Mouse (Mus musculus) ES-Bruce4 (cell line): ENCODE measurements around the gene Slc9a2. TPM values are rescaled to one million over a fixed set of nuclear protein-coding genes. Genes with fewer than 3 reads are reported as not detected.

Experiments used
- H3K27ac ChIP-seq: 2 replicates; pipeline ENCODE4 v1.5.1; 2012; ENCODE audit warnings: low read length, inconsistent platforms; ENCODE audit not compliant: insufficient read depth
- H3K27me3 ChIP-seq: 2 replicates; pipeline ENCODE4 v1.6.1; 2012; ENCODE audit warnings: mild to moderate bottlenecking, low read length, inconsistent platforms; ENCODE audit not compliant: control insufficient read depth, poor library complexity, insufficient read depth, severe bottlenecking
- H3K36me3 ChIP-seq: 2 replicates; pipeline ENCODE4 v1.6.1; 2012; ENCODE audit warnings: inconsistent platforms, mild to moderate bottlenecking, low read length, moderate library complexity; ENCODE audit not compliant: control insufficient read depth, poor library complexity, insufficient read depth, severe bottlenecking
- H3K4me1 ChIP-seq: one replicate; pipeline ENCODE4 v1.8.1; 2011; ENCODE audit warnings: low read length; ENCODE audit not compliant: control insufficient read depth, insufficient read depth
- H3K4me3 ChIP-seq: 2 replicates; pipeline ENCODE4 v1.5.1; 2011; ENCODE audit warnings: low read depth, mild to moderate bottlenecking, low read length
- H3K9ac ChIP-seq: 2 replicates; pipeline ENCODE4 v1.6.1; 2012; ENCODE audit warnings: low read depth, mild to moderate bottlenecking, inconsistent platforms; ENCODE audit not compliant: poor library complexity, severe bottlenecking
- H3K9me3 ChIP-seq: replicated peaks from 2 replicates; pipeline ENCODE4 v1.6.1; 2012; ENCODE audit warnings: mild to moderate bottlenecking, low read length, inconsistent platforms; ENCODE audit not compliant: control insufficient read depth, poor library complexity, insufficient read depth, severe bottlenecking
- CTCF ChIP-seq: IDR thresholded peaks from one replicate; pipeline ENCODE4 v1.8.1; 2011; ENCODE audit warnings: low read depth, low read length
- EP300 ChIP-seq: IDR thresholded peaks from 2 replicates; pipeline ENCODE4 v1.6.1; 2011; ENCODE audit warnings: low read depth, low read length; ENCODE audit not compliant: insufficient read depth
- POLR2A ChIP-seq: IDR thresholded peaks from one replicate; pipeline ENCODE4 v1.8.1; 2011; ENCODE audit warnings: low read length; ENCODE audit not compliant: insufficient read depth
- polyA plus RNA-seq: library from polyadenylated mRNA; stranded (reverse); fragments of >200 nt; gene quantifications from 2 replicates; pipeline ENCODE4 v1.2.4, GENCODE M21; 2011; ENCODE audit warnings: low read depth; ENCODE audit not compliant: missing spikeins, insufficient read depth, insufficient read length

The Slc9a2 gene
- polyA plus RNA-seq, 1 experiment = not detected

GRCm38 (mm10) chr1:40670025-40670424 lies 10.3 kb upstream of the Slc9a2 start:
- Histone ChIP-seq H3K4me1 (no peaks in the 10 kb centered on the region), H3K27me3 (no peaks in the 10 kb centered on the region; the same call in 1 of the 2 replicates), H3K9me3 (no peaks in the 10 kb centered on the region), H3K36me3 (no peaks in the 10 kb centered on the region), H3K9ac (no peak overlapping the region), H3K4me3 (no peak overlapping the region), H3K27ac (no peak overlapping the region)
- no peak for TF ChIP-seq CTCF

DNA sequence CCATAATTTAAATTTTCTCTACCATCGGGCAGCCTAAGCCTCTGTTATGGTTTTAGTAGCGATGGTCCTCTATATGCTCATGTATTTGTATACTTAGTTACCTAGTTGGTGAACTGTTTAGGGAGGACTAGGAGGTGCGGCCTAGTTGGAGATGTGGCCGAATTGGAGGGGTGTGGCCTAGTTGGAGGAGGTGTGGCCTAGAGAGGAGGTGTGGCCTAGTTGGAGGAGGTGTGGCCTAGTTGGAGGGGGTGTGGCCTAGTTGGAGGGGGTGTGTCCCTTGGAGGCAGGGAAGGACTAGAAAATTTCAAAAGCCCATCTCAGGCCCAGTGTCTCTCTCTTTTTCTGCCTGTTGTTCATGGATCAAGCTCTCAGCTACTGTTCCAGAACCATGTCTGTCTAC lies 8.9 kb upstream of the Slc9a2 start:
- no peak for TF ChIP-seq POLR2A
- TF ChIP-seq EP300 = no peak
- TF ChIP-seq CTCF = no peak
- Histone ChIP-seq H3K4me1 (no peaks in the 10 kb centered on the region), H3K4me3 (no peak overlapping the region), H3K9me3 (no peaks in the 10 kb centered on the region), H3K36me3 (no peaks in the 10 kb centered on the region), H3K27me3 (no peaks in the 10 kb centered on the region; the same call in 1 of the 2 replicates), H3K27ac (no peak overlapping the region), H3K9ac (no peak overlapping the region)

DNA sequence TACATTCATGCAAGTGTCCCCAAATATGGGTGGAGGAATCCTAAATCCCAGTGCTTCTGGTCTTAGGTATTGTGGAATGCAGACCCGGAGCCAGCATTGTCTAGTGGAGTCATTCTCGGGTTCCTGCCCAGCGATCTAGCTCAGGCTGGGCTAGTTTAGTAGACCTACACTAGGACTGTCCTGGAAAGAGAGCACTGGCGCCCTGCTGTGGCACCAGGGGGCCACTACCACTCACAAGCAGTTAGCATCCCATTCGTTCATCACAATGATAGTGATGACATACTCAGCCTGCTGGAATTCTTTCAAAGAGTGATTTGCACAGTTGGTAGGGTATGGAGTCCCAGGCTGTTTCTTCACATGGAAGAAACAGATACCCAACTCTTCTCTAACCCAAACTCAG lies 3.1 kb upstream of the Slc9a2 start:
- Histone ChIP-seq H3K27me3 (peaks cover 18% of the 10 kb centered on the region), H3K9ac (no peak overlapping the region), H3K36me3 (no peaks in the 10 kb centered on the region), H3K27ac (no peak overlapping the region), H3K9me3 (no peaks in the 10 kb centered on the region), H3K4me1 (no peaks in the 10 kb centered on the region), H3K4me3 (no peak overlapping the region)
- TF ChIP-seq CTCF (peak; percentile 44), POLR2A (no peak)

- peak overlapping the region; percentile 27 for H3K9ac ChIP-seq
- H3K9me3 ChIP-seq = no peaks in the 10 kb centered on the region
- H3K4me1 ChIP-seq = no peaks in the 10 kb centered on the region
- H3K4me3 ChIP-seq = peak overlapping the region; percentile 55
- H3K27me3 ChIP-seq = peaks cover 34% of the 10 kb centered on the region
- H3K27ac ChIP-seq = no peak overlapping the region
- TF ChIP-seq POLR2A (no peak), CTCF (no peak), EP300 (no peak)
- H3K36me3 ChIP-seq = no peaks in the 10 kb centered on the region
Observed at GRCm38 (mm10) chr1:40680868-40681698, 709 bp downstream of the Slc9a2 start.

- no peaks in the 10 kb centered on the region for H3K9me3 ChIP-seq
Observed at GRCm38 (mm10) chr1:40681699-40682510, 1.5 kb downstream of the Slc9a2 start.

GRCm38 (mm10) chr1:40694296-40694695 lies 13.9 kb downstream of the Slc9a2 start:
- Histone ChIP-seq H3K4me1 (no peaks in the 10 kb centered on the region), H3K9ac (no peak overlapping the region), H3K27me3 (no peaks in the 10 kb centered on the region), H3K27ac (no peak overlapping the region), H3K4me3 (no peak overlapping the region), H3K36me3 (no peaks in the 10 kb centered on the region), H3K9me3 (peaks cover 19% of the 10 kb centered on the region)
- TF ChIP-seq EP300 (no peak), POLR2A (no peak), CTCF (no peak)

More at GRCm38 (mm10) chr1:40681699-40682510, 1.5 kb downstream of the Slc9a2 start:
- peaks cover 34% of the 10 kb centered on the region for H3K27me3 ChIP-seq
- TF ChIP-seq EP300 = no peak
- TF ChIP-seq CTCF = no peak
- no peak for TF ChIP-seq POLR2A
- H3K4me1 ChIP-seq = no peaks in the 10 kb centered on the region
- no peaks in the 10 kb centered on the region for H3K36me3 ChIP-seq
- peak overlapping the region; percentile 27 for H3K9ac ChIP-seq
- no peak overlapping the region for H3K27ac ChIP-seq
- H3K4me3 ChIP-seq = peak overlapping the region; percentile 55
